ENCODE assay signal across 24 mouse cellular contexts in the genomic region with DNA sequence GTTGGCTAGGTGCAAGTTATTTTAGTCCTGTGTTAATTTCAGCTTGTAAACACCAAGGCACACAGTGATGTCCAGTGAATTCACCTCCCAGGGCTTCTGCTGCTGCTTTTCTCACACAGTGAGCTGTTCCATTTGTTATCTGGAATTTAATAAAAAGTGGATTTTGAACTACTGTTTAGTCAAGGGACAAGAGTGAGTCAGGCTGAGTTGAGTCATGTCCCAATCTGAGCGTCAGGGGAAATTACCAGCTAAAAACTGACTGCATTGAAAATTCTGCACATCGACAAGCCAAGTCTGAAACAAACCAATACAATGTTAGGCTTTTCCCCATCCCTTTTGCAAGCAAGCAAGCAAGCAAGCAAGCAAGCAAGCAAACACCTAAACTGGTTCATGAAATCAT. TPM values are rescaled to one million over a fixed set of nuclear protein-coding genes. Genes with fewer than 3 reads are reported as not detected.
DNase-seq lines count a peak whose midpoint lies in the region; ATAC-seq and TF ChIP-seq lines count a peak whose summit lies in the region.
"Had no signal": no experiment of that assay in that cellular context is flagged by ENCODE, and none has a peak within 500 bp of the region (broad histone marks: within the 10 kb centered on the region; RNA-seq: fewer than 3 reads in every experiment).

No protein-coding gene starts in this region.

- H3K36me3 ChIP-seq in CH12.LX (replicated peaks in 1 of 2; ENCODE audit: control insufficient read depth in 1 of 2, insufficient read depth in 1 of 2, low read length in 1 of 2): no peaks in the 10 kb centered on the region
- H3K36me3 ChIP-seq: limb, embryonic 13.5 days; liver, embryonic 13.5 days had no signal

- H3K9ac ChIP-seq in CH12.LX (ENCODE audit: insufficient read depth, low read depth): no peak overlapping the region; the same call in 1 of the 2 replicates
- H3K9ac ChIP-seq: limb, embryonic 13.5 days; liver, embryonic 13.5 days; lung, embryonic 14.5 days had no signal

- in situ Hi-C loops in CH12.LX (cut with MboI; ENCODE audit: low pct_ligation_motif_present, low pct_unique_long_range_greater_than_20kb, low sequenced_read_pairs): no loop called here

- no peak overlapping the region for H3K27ac ChIP-seq in CH12.LX (ENCODE audit: insufficient read depth, low read depth)
- 0 out of 2 replicates have a peak overlapping the region, but pooled peaks have one; percentile 27 for H3K27ac ChIP-seq in bone marrow macrophage, adult 2 months (ENCODE audit: insufficient read depth, low read depth, low read length)
- no peak overlapping the region for H3K27ac ChIP-seq in cerebellum, adult 2 months (ENCODE audit: insufficient read depth, low read length)
- H3K27ac ChIP-seq: gastrocnemius, adult 2 months; limb, embryonic 13.5 days; liver, embryonic 13.5 days had no signal

- no peaks in the 10 kb centered on the region for H3K9me3 ChIP-seq in CH12.LX (replicated peaks; ENCODE audit: low read length)
- H3K9me3 ChIP-seq: limb, embryonic 13.5 days; liver, embryonic 13.5 days had no signal

- no peaks in the 10 kb centered on the region for H3K27me3 ChIP-seq in CH12.LX (replicated peaks)
- no peaks in the 10 kb centered on the region for H3K27me3 ChIP-seq in cerebellum, adult 2 months (ENCODE audit: control insufficient read depth, insufficient read depth, low read length)
- H3K27me3 ChIP-seq: limb, embryonic 13.5 days; liver, embryonic 13.5 days had no signal

- H3K4me1 ChIP-seq in CH12.LX (ENCODE audit: control insufficient read depth in 1 of 2, insufficient read depth in 2 of 2): peaks cover 5 to 25% of the 10 kb centered on the region in 2 experiments
- H3K4me1 ChIP-seq in bone marrow macrophage, adult 2 months (ENCODE audit: control insufficient read depth, insufficient read depth, low read length): peaks cover 22% of the 10 kb centered on the region
- no peaks in the 10 kb centered on the region for H3K4me1 ChIP-seq in cerebellum, adult 2 months (ENCODE audit: control insufficient read depth, insufficient read depth, low read length)
- H3K4me1 ChIP-seq: limb, embryonic 13.5 days; liver, embryonic 13.5 days had no signal

- intact Hi-C loops in heart, postnatal 10 days (cut with DNase I): no loop called here
- intact Hi-C loops in heart, postnatal 36 days (cut with DNase I): no loop called here

- H3K79me2 ChIP-seq in CH12.LX (replicated peaks; ENCODE audit: control insufficient read depth, extremely low read depth, insufficient read depth, poor library complexity, severe bottlenecking): no peaks in the 10 kb centered on the region

- peak; percentile 72 for DNase-seq in adrenal gland, adult 2 months
- no peak for DNase-seq in adrenal gland, postnatal 4 days (ENCODE audit: low spot score in 2 of 2)
- peak; percentile 9 to 14 for DNase-seq in heart, postnatal 10 days
- no peak for DNase-seq in heart, postnatal 36 days
- DNase-seq in CH12.LX (ENCODE audit: extremely low read depth): peak; percentile 55
- no peak for DNase-seq in cerebellum, adult 2 months
- DNase-seq: cerebellum, adult 11-12 months; cerebellum, postnatal 25 days; embryo, embryonic 11 days; gastrocnemius, adult 2 months; heart, postnatal 14 days; liver, embryonic 13.5 days; lung, embryonic 14.5 days; lung, postnatal 36 days; retina, postnatal 1 day; thymus, postnatal 4 days had no signal

- dilution Hi-C loops in CH12.LX (cut with MboI; ENCODE audit: extremely low pct_ligation_motif_present, extremely low pct_unique_long_range_greater_than_20kb, low sequenced_read_pairs): no loop called here

- no peak overlapping the region for H3K4me3 ChIP-seq in CH12.LX (replicated peaks in 1 of 3; ENCODE audit: low read depth in 2 of 3, low read length in 2 of 3, poor library complexity in 1 of 3)
- H3K4me3 ChIP-seq in bone marrow macrophage, adult 2 months (ENCODE audit: insufficient read depth, low read length): no peak overlapping the region
- no peak overlapping the region for H3K4me3 ChIP-seq in cerebellum, adult 2 months (replicated peaks; ENCODE audit: insufficient read depth, low read depth, low read length)
- H3K4me3 ChIP-seq: gastrocnemius, adult 2 months; limb, embryonic 13.5 days; liver, embryonic 13.5 days had no signal

- no peak for TF ChIP-seq CTCF in CH12.LX (conservative IDR thresholded peaks at IDR 0.05 in 1 of 2, IDR thresholded peaks at IDR 0.05 in 1 of 2; ENCODE audit: low read depth in 2 of 2, low read length in 2 of 2)
- no peak for TF ChIP-seq CTCF in bone marrow macrophage, adult 2 months (IDR thresholded peaks at IDR 0.05; ENCODE audit: low read depth, low read length)
- TF ChIP-seq CTCF in cerebellum, adult 2 months (IDR thresholded peaks at IDR 0.05; ENCODE audit: borderline replicate concordance, insufficient read depth, low read depth, low read length): no peak

- no peak for TF ChIP-seq RAD21 in CH12.LX (IDR thresholded peaks at IDR 0.05; ENCODE audit: low read depth, low read length)

- ATAC-seq in granulocyte monocyte progenitor cell, adult 5-6 weeks (replicated peaks; ENCODE audit: poor library complexity, severe bottlenecking): no peak
- ATAC-seq: forebrain, embryonic 16.5 days; hindbrain, embryonic 16.5 days; intestine, embryonic 16.5 days had no signal

- WGBS in cerebellum, adult 2 months: 85% methylated on average over 2 of the region's 2 CpGs

- TF ChIP-seq EP300 in CH12.LX (IDR thresholded peaks at IDR 0.05; ENCODE audit: low read length): peak; percentile 57; the same call in 1 of the 2 replicates

- no peak for TF ChIP-seq POLR2A in CH12.LX (IDR thresholded peaks at IDR 0.05; ENCODE audit: low read depth, low read length)
- no peak for TF ChIP-seq POLR2A in bone marrow macrophage, adult 2 months (IDR thresholded peaks at IDR 0.05; ENCODE audit: borderline replicate concordance, low read depth, low read length)
- TF ChIP-seq POLR2A in cerebellum, adult 2 months (IDR thresholded peaks at IDR 0.05; ENCODE audit: borderline replicate concordance, insufficient read depth, low read length): no peak

- H3K4me2 ChIP-seq in CH12.LX (ENCODE audit: insufficient read depth, low read depth, poor library complexity, severe bottlenecking): peak overlapping the region; percentile 36; the same call in 1 of the 2 replicates
- H3K4me2 ChIP-seq: heart, embryonic 11.5 days; limb, embryonic 13.5 days; liver, embryonic 13.5 days; lung, embryonic 14.5 days had no signal

TF ChIP-seq in CH12.LX, 34 proteins besides CTCF, POLR2A, EP300 and RAD21:
- TF ChIP-seq JUND (conservative IDR thresholded peaks at IDR 0.05; ENCODE audit: low read depth, low read length) (no peak), MAX (IDR thresholded peaks at IDR 0.05; ENCODE audit: low read length) (no peak), ZKSCAN1 (IDR thresholded peaks at IDR 0.05; ENCODE audit: borderline replicate concordance, low read depth, low read length) (no peak), IRF4 (IDR thresholded peaks at IDR 0.05; ENCODE audit: low read depth, low read length) (peak; percentile 19; the same call in 1 of the 2 replicates), CHD1 (IDR thresholded peaks at IDR 0.05; ENCODE audit: low read depth, low read length) (no peak), JUN (IDR thresholded peaks at IDR 0.05; ENCODE audit: insufficient read depth, low read depth, low read length) (peak; percentile 34; the same call in 1 of the 2 replicates), RCOR1 (conservative IDR thresholded peaks at IDR 0.05; ENCODE audit: low read depth, low read length) (no peak), MEF2A (IDR thresholded peaks at IDR 0.05; ENCODE audit: borderline replicate concordance, low read depth, low read length) (peak; percentile 91)

RNA-seq across cellular contexts. Expression of a gene that starts 13.3 kb away (rescaled TPM):
- total RNA-seq in adrenal gland, adult 2 months (2021): 10 to 100 TPM; 37.5 to 84.7 TPM
- 51.5 and 57.8 TPM in 2 replicates for polyA plus RNA-seq in adrenal gland, adult 2 months (2012; rRNA removed)
- total RNA-seq in adrenal gland, postnatal 4 days (2021): 10 to 100 TPM; 68.3 to 68.7 TPM
- total RNA-seq in heart, postnatal 10 days (2021): under 1 TPM; 0.02 TPM
- total RNA-seq in heart, postnatal 36 days (2021): not detected
- total RNA-seq in CH12.LX (2012; rRNA removed): 0.34 and 0.38 TPM in 2 replicates
- 0.13 and 0.27 TPM in 2 replicates for total RNA-seq in CH12.LX (2014; rRNA removed)
- polyA plus RNA-seq in CH12.LX (2012; ENCODE audit: insufficient read length, low read depth): 0.66 and 0.71 TPM in 2 replicates
- 0.11 TPM in 1 of 2 replicates, not detected in the other for polyA plus RNA-seq in bone marrow macrophage, adult 2 months (2012; ENCODE audit: insufficient read depth, insufficient read length, missing spikeins)
- not detected in 2 replicates for total RNA-seq in granulocyte monocyte progenitor cell, adult 5-6 weeks (2014; fragmentation: Nextera tagmentation)
- total RNA-seq in granulocyte monocyte progenitor cell, adult 5-6 weeks (2017): not detected in 2 replicates
- 78.8 and 93.4 TPM in 2 replicates for polyA plus RNA-seq in cerebellum, adult 2 months (2012; rRNA removed)
- total RNA-seq: gastrocnemius, adult 2 months; heart, postnatal 14 days; megakaryocyte-erythroid progenitor cell, adult 5-6 weeks had no signal
- polyA plus RNA-seq: liver, embryonic 13.5 days had no signal

RNA-seq across cellular contexts. Expression of a gene that starts 53.2 kb away (rescaled TPM):
- total RNA-seq in adrenal gland, adult 2 months (2021): 10 to 100 TPM; 33.5 to 44.2 TPM
- polyA plus RNA-seq in adrenal gland, adult 2 months (2012; rRNA removed): 6.4 and 7.7 TPM in 2 replicates
- total RNA-seq in adrenal gland, postnatal 4 days (2021): 10 to 100 TPM; 52.5 to 53.2 TPM
- 10 to 100 TPM; 31.1 to 34.0 TPM for total RNA-seq in heart, postnatal 10 days (2021)
- total RNA-seq in heart, postnatal 36 days (2021): 10 to 100 TPM; 17.1 to 25.1 TPM
- total RNA-seq in CH12.LX (2012; rRNA removed) (8.9 and 9.3 TPM in 2 replicates), CH12.LX (2014; rRNA removed) (11.2 and 12.2 TPM in 2 replicates)
- 8.9 and 11.4 TPM in 2 replicates for polyA plus RNA-seq in CH12.LX (2012; ENCODE audit: insufficient read length, low read depth)
- polyA plus RNA-seq in bone marrow macrophage, adult 2 months (2012; ENCODE audit: insufficient read depth, insufficient read length, missing spikeins): 10.3 and 12.0 TPM in 2 replicates
- 21.9 and 25.8 TPM in 2 replicates for total RNA-seq in granulocyte monocyte progenitor cell, adult 5-6 weeks (2014; fragmentation: Nextera tagmentation)
- total RNA-seq in granulocyte monocyte progenitor cell, adult 5-6 weeks (2017): 15.9 and 18.7 TPM in 2 replicates
- 52.8 and 55.6 TPM in 2 replicates for polyA plus RNA-seq in cerebellum, adult 2 months (2012; rRNA removed)

RNA-seq across cellular contexts. Expression of a gene that starts 53.3 kb away (rescaled TPM):
- total RNA-seq in adrenal gland, adult 2 months (2021): 10 to 100 TPM; 15.0 to 17.5 TPM
- polyA plus RNA-seq in adrenal gland, adult 2 months (2012; rRNA removed): 11.0 and 13.2 TPM in 2 replicates
- total RNA-seq in adrenal gland, postnatal 4 days (2021): 10 to 100 TPM; 49.0 to 49.7 TPM
- 10 to 100 TPM; 15.2 to 17.2 TPM for total RNA-seq in heart, postnatal 10 days (2021)
- 1 to 10 TPM; 7.7 to 8.5 TPM for total RNA-seq in heart, postnatal 36 days (2021)
- total RNA-seq in CH12.LX (2012; rRNA removed) (25.7 and 33.0 TPM in 2 replicates), CH12.LX (2014; rRNA removed) (54.8 and 57.9 TPM in 2 replicates)
- polyA plus RNA-seq in CH12.LX (2012; ENCODE audit: insufficient read length, low read depth): 46.3 and 50.2 TPM in 2 replicates
- 14.8 and 20.1 TPM in 2 replicates for polyA plus RNA-seq in bone marrow macrophage, adult 2 months (2012; ENCODE audit: insufficient read depth, insufficient read length, missing spikeins)
- total RNA-seq in granulocyte monocyte progenitor cell, adult 5-6 weeks (2014; fragmentation: Nextera tagmentation): 46.0 and 47.0 TPM in 2 replicates
- 46.9 and 61.6 TPM in 2 replicates for total RNA-seq in granulocyte monocyte progenitor cell, adult 5-6 weeks (2017)
- polyA plus RNA-seq in cerebellum, adult 2 months (2012; rRNA removed): 36.6 and 41.3 TPM in 2 replicates

Comparison
In these comparisons a context has a peak if more than half of its experiments do, and no peak if none do; other contexts are left out.
1. DNase-seq: peak in adrenal gland, adult 2 months (single experiment), heart, postnatal 10 days (2 of 2) and CH12.LX (single experiment); none in adrenal gland, postnatal 4 days (0 of 2), heart, postnatal 36 days (0 of 2) and cerebellum, adult 2 months (0 of 2).
2. RNA of a gene that starts 13.3 kb away (total RNA-seq): 37.5 to 84.7 TPM in adrenal gland, adult 2 months and 68.3 to 68.7 TPM in adrenal gland, postnatal 4 days; 0.13 to 0.38 TPM in CH12.LX, 0.02 TPM in heart, postnatal 10 days, not detected in heart, postnatal 36 days and not detected in granulocyte monocyte progenitor cell, adult 5-6 weeks; every median in the first group is over 10 times any median in the second.